Mouse (Mus musculus): ENCODE results near the gene Ltf. TPM values are rescaled to one million over a fixed set of nuclear protein-coding genes. Genes with fewer than 3 reads are reported as not detected.

Gene Ltf
- total RNA-seq, 2 experiments from 2014 or later: 0.07 TPM; not detected in 1

DNA sequence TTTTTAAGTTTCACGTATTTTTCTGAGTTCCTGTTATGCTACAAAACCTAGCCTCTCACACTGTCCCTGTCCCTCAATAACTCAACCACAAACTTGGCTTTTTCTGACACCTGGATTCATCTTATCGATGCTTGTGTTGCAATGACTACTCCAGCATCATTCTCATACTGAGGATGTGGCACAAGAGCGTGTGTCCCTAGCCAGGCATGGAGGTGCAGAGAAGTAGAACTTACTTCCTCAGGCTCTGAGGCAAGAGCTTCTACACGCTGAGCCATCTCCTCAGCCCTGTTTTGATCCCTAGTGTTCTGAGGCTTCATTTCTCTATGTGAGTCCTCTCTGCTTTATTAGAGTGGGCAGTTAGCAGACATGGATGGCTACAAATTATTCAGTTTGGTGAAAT, 14.6 kb downstream of the Ltf start:
- no peak for DNase-seq (ENCODE audit: low spot score)

DNA sequence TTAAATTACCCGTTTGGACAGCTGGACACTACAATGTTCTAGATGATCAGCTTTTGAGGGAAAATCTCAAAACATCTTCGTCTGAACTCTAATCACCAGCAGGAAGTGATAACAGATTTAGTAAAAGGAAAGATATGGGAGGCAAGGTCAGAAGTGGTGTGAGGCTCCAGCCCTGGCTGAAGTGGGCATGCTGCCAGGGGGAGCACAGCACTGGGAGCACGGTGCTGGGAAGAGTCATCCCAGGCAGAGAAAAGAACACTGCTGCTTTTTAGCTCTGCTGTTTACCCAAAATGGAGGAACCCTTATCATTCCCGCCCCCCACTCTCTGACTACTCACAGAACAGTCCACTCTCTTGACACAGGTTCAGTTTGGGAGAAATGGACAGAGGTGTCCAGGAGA, 20.9 kb downstream of the Ltf start:
- no peak for DNase-seq (ENCODE audit: low spot score)

DNA sequence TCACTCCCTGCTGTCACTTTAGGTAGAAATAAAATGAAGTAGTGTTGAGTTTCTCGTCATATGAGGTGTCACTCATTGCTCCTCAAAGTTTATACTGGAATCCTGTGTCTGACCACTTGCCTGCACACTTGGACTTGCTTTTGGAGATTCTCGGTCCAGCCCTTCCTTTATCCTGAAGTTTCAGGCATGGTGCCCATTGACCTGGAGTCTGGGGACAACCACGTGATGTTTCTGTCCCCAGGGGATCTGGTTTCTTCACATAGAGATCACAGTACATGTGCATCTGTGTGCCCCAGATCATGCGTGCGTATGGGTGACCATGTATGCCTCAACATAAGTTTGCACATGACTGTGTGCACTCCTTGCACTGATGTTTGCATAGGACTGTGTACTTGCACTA, 23.2 kb downstream of the Ltf start:
- peak; percentile 32 for DNase-seq (ENCODE audit: low spot score)

DNA sequence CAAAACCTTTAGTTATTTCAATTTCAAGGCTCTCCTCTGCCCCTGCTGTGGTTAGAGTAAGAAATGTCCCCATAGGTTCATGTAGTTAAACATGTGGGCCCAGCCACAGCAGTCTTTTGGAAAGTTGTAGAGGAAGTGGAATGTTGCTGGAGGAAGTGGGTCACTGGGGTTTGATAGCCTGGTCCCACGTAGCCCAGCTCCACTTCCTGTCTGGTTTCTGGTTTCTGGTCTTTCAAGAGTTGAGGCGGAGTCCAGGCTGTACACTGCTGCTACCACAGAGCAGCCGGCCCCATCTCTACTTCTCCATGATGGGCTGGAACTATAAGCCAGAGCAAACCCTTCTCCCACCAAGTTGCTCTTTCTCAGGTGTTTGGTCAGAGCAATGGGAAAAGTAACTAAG, 27.2 kb downstream of the Ltf start:
- DNase-seq (ENCODE audit: low spot score): no peak

DNA sequence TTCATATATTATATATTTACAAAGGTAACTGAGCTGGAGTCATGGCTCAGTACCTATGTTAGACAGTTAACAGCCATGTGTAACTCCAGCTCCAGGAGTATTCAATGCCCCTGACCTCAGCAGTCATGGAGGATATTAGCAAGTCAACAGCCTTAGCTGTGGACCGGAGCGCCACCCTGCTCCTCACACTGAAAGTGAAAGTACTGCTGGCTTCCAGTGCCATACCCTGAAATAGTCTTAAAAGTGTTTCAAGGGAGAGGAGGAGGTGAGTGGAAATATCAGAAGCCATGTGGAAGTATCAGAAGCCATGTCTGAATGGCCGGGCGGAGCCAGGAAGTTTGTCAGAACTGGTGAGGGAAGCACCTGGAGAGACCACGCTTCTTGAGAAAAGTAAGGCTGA, 28.2 kb downstream of the Ltf start:
- no peak for DNase-seq (ENCODE audit: low spot score)

DNA sequence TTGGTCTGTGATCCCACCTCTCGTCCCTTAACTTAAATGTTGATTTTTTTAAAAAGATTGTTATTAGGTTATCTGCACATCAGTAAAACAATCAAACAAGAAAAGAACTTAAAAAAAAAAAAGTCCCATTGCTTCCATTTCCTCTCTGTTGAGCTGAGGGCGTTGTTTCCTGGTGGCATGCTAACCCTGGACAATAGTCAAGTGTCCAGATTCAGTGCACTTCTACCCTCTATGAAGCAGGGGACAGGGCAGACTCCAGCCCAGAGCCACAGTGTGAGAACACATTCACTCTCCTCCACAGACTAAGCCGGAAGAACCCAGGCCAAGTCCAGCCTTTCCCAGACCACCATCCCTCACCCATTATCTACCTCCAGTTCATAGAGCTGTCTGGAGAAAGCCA, 29.4 kb downstream of the Ltf start:
- DNase-seq (ENCODE audit: low spot score): no peak

DNA sequence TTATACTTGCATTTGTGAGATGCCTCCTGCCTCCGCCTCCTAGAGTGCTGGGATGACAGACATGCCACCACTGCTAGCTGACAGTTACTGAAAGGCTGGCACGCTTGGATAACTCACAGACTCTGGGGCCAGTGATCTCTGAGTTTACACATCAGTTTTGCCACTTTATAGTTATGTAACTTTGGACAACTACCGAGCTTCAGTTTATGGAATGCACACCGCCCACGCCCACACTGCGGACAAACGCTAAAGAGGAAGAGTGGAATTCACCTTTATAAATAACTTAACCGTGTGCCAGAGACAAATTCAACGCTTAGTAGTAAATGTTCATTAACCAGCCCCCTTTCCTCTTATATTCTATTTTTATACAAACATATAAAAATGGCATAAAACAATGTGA, 35.9 kb downstream of the Ltf start:
- no peak for DNase-seq (ENCODE audit: low spot score)

DNA sequence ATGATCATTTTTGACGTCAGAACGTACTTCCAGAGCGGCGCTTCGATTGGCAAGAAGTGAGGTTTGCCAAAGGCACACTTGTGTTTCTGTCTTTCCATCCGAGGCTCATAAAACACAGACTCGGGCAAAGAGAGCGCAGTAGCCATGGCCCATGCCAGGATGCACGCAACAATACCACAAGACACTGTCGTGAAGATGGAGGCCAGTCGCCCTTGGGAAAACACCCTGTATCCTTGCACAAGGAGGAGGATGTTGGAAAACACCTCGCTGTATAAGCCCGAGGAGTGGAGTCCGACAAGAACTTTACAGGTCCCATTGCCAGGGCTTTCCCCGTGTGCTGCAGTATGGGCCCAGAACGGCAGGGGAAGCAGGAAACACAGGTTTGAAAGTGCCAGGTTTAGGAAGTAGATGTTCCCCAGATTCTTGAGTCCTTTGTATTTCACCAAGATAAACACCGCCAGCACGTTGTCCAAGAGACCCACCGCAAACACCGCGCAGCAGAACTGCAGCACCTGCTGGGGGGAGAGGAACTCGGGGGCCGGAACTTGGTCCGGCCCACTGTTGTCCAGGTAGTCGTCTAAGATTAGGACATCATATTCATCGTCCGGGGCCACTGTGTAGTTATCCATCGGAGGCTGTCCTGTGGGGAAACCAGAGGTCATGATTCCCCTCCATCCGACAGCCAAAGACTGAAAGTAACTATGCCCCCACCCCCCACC, 36.9 kb downstream of the Ltf start:
- no peak for DNase-seq (ENCODE audit: low spot score)

DNA sequence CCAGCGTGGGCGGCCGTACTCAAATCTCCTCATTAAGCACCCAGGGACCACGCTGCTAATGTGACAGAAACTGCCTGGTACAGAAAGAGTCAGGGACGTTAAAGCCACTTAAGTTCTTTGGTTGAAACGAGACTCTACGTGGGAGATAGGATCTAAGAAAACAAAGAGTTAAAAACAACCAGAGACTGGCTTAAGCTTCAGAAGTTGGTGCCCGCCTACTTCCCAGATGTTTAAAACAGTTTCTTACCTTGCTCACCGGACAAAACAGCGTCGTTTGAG, 37.4 kb downstream of the Ltf start:
- DNase-seq (ENCODE audit: low spot score): no peak

DNA sequence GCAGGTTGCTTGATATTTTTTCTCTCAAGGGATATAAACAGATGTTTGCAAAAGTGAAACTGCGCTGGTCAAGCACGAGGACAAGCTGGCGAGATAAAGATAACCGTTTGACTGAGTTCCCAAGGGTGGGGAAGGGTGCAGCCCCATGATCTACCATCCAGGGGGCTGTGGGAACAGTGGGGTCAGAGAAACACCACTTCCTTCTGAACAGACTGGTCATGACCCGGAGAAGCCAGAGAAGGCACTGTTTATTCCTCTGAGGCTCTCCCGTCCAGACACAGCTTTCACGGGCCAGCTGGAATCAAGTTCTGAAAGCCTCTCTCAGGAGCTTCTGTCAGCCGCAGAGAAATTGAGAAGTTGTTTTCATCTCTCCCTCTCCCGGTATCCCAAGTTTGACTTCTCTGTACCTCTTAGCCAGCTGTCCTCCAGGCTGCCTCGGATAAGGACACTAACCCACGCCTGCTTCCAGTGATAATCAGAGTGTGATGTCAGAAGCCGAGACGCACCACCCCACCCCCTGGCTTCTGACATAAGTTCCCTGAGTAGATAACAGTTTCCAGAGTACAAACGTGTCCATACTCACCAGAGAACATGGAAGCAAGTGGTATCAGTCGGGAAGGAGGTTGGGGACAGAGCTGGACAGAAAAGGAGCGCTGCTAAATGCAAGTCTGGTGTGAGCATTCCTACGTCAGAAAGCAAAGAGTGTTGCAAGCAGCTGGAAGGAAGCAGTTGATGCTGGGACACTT, 37.9 kb downstream of the Ltf start, which contains the start of gene Ccrl2:
Gene Ccrl2 (minus strand): TSS at position 722 of the 746 bp plus-strand sequence.
- DNase-seq (ENCODE audit: low spot score): peak; percentile 55

DNA sequence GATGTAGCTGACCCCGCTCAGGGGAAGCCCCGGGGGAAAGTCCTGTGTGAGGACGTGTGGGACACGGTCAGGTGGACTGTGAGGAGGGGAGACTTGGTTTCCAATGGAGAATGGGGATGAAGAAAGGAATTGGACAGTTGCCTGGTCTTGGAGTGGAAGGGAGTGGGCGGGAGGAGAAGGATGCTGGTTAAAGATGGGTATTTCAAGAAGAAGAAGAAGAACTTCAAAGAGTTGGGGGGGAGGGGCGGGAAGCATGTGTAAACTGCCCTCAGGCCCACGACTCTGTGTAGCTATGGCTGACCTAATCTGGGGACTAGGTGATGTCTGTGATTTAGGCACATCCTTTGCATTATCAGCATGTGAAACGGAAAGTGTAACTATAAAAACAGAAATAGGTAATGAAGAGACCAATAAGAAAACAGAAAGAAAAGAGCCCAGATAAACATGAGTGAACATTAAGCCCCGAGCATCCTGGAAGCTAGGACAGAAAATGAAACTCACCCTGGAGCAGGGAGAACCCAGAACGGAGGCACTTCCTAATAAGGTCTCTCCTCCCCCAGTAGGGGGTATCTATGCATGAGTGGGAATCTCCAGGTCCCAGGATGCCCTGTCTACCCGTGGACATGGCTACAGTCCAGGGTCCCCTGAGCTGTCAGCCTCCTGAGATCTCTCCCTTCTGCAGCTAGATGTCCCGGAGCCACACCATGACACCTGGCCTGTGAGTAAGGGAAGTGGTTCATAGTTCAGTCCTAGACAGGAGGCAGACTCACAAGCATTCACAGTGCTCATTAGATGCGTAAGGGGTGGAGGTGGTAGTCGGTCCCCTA, 38.7 kb downstream of the Ltf start:
- no peak for DNase-seq (ENCODE audit: low spot score)

DNA sequence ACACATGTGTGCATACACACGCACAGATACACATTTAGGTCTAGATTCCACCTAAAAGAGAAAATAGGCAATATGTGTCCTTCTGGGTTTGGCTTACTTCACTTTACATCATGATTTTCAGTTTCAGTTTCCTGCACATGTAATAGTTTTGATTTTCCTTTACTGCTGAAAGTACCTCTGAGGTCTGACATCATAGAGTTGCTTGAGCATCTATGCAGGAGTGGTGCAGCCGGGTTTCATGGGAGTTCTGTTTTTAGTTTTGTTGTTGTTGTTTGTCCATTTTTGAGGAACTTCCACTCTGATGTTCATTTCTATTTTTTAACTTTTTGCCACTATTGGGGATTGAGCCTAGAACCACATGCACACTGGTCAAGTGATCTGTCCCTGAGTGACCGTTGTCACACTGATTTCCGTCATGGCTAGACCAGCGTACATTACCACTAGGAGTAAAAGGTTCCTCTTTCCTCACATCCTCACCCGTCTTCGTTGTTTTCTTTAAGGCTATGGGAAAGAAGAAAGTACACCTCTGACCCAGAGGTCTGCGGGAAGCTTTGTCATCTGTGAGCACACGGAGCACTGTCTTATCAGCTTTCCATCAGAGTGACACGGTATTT, 40.0 kb downstream of the Ltf start:
- no peak for DNase-seq (ENCODE audit: low spot score)

DNA sequence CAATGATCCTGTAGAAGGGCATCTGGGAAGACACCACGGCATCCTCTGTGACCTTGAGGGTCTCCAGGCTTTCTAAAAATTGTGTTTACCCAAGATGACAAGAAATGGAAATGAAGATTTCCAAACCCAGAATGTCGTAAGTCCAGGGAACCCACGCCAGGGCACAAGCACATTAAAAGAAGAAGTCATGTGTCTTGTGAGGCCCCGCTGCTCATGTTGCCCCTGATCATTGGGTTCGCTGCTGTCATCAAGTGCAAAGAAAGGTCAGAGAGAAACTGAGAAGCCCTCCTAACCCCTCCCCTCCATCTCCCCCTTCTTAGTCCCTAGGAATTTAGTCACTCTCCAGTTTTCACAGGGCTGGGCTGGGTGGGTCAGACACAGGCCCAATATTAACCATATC, 43.8 kb downstream of the Ltf start:
- DNase-seq (ENCODE audit: low spot score): no peak

DNA sequence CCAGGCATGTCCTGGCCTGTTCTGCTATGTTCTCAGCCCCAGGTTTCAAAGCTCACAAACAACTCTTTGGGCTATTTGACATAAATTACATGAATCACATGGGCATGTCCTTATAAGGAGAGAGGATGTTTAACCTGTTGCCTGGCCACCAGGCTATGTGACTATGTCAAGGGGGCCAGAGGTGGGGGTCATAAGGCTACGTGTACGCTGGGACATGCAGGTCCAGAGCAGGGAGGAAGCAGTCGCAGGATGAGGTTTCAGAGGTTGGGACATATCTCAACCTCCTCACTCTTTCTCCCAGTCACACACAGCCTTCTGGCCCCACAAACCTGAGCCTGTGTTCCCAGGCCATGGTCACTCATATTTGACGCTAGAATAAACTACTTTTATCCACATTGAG, 48.0 kb downstream of the Ltf start:
- no peak for DNase-seq (ENCODE audit: low spot score)

DNA sequence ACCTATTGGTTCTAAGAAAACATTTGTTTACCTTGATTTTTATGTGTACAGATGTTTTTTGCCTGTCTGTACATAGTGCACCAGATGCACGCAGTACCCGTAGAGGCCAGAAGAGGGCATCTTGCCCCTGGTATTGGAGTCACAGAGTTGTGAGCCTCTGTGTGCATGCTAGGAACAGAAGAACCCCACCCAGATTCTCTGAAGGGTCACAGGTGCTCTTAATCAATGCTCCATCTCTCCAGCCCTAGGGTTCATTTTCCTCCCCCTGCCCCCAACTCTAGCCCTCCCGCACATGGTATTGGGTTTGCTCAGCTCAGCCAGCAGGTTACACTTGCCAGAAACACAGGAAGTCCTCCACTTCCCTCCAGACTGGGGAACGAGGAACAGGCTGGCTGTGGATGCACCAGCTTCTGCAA, 51.5 kb downstream of the Ltf start:
- DNase-seq (ENCODE audit: low spot score): peak; percentile 39

DNA sequence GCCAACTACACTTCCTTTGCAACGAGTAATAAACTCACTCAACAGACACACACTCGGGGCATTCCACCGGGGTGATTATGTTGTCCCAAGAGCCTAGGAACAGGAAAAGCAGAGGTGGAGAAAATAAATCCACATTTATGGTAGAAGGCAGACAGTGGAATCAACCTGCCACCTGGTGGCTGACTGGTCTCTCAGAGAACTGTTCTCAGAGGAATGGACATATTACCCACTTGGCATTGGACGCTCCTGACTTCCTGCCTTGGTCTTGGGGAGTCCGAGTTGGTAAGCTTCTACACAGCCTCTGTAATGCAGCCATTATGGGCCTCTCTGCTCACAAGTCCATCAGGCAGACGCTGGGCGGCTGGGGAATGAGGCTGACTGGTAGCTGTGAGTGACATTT, 53.1 kb downstream of the Ltf start:
- peak; percentile 45 for DNase-seq (ENCODE audit: low spot score)

DNA sequence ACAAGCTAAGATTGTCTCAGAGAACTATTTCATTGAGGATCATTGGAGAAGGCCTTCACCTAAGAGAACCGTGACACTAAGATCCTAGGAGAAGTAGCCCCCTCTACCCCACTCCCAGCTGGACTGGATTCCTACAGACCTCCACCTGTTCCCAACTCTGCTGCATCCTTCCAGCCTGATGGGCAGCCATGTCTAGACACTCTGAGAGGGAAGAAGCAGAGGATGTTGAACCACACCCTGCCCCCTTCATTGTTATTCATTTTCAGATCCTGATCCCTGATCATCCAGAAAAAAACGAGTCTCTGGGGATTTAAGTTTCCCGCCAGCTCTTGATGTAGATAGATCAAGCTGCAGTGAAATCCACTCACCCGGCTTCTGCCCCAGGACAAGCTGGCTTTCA, 53.9 kb downstream of the Ltf start:
- no peak for DNase-seq (ENCODE audit: low spot score)

DNA sequence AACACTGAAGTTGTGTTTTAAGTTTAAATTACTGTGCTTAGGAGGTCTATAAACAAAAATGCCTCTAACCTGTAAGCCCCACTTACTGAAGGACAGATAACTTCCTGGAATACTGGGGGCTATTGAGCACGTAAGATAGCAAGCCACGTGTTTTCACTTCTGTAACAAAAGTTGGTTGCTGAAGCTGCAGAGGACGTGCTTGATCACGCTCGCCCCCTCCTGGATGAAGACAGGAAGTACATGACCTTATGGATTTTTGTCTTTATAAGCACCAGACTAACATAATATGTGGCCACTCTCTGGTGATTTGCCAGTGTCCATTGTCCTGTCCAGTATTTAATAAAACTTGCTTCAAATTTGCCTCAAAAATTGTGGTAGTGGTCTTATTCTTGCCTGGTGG, 58.7 kb downstream of the Ltf start:
- DNase-seq (ENCODE audit: low spot score): no peak

DNA sequence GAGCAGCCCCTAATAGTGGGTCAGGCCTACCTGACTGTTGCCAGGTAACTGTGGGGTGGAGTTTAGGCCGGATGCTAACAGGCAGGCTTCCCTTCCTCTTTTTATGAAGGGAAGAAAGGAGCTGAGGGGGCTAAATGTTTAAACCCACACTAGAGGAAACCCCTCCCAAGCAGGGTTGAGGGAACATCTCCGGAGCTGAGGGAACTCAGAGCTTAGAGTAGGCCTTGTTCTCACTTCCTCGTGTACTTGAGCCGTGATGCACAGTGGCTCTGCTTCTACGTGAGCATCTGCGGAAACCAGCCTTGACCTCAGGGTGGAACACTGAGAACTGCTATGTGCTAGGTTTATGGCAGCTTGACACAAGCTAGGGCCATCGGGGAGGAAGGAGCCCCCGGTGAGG, 61.7 kb downstream of the Ltf start:
- no peak for DNase-seq (ENCODE audit: low spot score)

DNA sequence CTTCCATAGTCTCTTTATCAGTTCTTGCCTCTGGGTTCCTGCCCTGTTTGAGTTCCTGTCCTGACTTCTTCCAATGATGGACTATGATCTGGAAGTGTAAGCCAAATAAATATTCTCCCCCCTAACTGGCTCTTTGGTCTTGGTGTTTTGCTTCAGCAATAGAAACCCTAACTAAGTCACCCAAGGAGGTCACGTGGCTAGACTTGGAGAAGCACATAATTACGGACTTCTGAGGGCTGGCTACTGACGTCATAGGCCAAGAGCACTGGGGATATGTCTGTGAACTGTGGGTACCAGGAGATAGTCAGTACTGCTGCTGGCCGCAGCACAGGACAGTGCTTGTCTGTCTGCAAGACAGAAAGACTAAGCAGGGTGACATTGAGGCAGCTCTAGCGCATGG, 62.7 kb downstream of the Ltf start:
- no peak for DNase-seq (ENCODE audit: low spot score)

DNA sequence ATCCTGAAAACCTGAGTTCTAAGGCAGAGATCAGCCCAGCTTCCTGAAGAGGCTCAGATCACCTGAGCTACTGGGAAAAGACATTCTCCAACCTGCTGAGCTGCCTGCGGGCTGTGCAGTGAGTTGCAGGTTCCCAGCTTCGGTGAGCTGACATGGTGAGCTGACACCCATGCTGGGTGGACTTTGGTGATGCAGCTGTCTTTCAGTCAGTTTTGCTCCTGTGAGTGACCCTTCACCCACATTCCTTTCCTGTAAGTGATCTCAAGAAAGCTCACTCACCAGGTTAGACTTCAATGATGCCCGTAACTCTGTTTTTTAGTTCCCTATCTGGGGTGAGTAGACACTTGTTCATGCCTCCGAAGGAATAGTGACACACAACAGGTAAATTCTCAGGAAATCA, 66.3 kb downstream of the Ltf start:
- DNase-seq (ENCODE audit: low spot score): no peak

DNA sequence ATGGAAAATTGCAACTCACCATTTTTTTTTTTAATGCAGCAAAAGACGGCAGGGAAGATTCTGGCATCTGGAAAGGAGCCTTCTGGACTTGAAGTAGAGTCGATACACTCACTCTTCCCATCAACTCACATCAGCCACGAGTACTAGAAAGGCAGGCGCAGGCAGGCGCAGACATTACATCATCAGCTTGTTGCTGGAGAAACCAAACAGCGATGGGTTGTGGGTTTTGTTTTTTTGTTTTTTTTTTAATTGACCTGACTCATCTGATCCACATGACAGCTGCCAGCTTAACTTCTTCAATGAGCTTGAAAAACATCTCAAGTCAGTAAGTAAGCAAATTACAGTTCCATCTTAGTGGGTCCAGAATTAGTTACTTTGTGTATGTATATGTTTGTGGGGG, 67.1 kb downstream of the Ltf start:
- no peak for DNase-seq (ENCODE audit: low spot score)

Data from gastrocnemius, adult 18-20 months (tissue).